Mouse (Mus musculus) olfactory bulb, adult 2 months (tissue): Measurements from ENCODE around the gene Glod5. TPM values are rescaled to one million over a fixed set of nuclear protein-coding genes. Genes with fewer than 3 reads are reported as not detected.
"Not testable (repeated sequence)": the region's sequence is repeated elsewhere in the genome, so short reads cannot be mapped to it uniquely, and the experiment has no call there.

Experiments
- H3K27ac ChIP-seq: fragments of 200-500 bp; 2 replicates; pipeline ENCODE4 v1.5.1; 2012; ENCODE audit warnings: low read depth, low read length; ENCODE audit not compliant: insufficient read depth
- H3K4me1 ChIP-seq: fragments of 200-500 bp; 2 replicates; pipeline ENCODE4 v1.6.1; 2012; ENCODE audit warnings: low read length; ENCODE audit not compliant: control insufficient read depth, insufficient read depth
- H3K4me3 ChIP-seq: fragments of 200-500 bp; 2 replicates; pipeline ENCODE4 v1.5.1; 2012; ENCODE audit warnings: mild to moderate bottlenecking, low read depth, low read length, moderate library complexity; ENCODE audit not compliant: insufficient read depth
- CTCF ChIP-seq: fragments of 200-500 bp; IDR thresholded peaks from 2 replicates; pipeline ENCODE4 v1.5.1; 2012; ENCODE audit warnings: low read depth, mild to moderate bottlenecking, low read length, moderate library complexity; ENCODE audit not compliant: insufficient read depth
- POLR2A ChIP-seq: fragments of 200-500 bp; IDR thresholded peaks from 2 replicates; pipeline ENCODE4 v1.6.1; 2012; ENCODE audit warnings: mild to moderate bottlenecking, low read depth, low read length, moderate library complexity; ENCODE audit not compliant: insufficient read depth
- WGBS: fragments of 180-500 bp; shearing (Covaris S2); methylation state at CpG from one replicate; pipeline ENCODE4 v1.1.7; 2018; 5-methylcytosine and 5-hydroxymethylcytosine counted together
- polyA plus RNA-seq: library from polyadenylated mRNA; stranded (reverse); fragments of >200 nt; gene quantifications from 2 replicates; pipeline ENCODE4 v1.2.4, GENCODE M21; 2012; ENCODE audit warnings: low replicate concordance; ENCODE audit not compliant: missing spikeins, insufficient read depth, insufficient read length

Gene Glod5
- polyA plus RNA-seq, result not detected in 2 replicates

- WGBS, result 86% methylated on average over 2 of the region's 2 CpGs
- H3K4me3 ChIP-seq, result no peak within 1 kb of the TSS
- no peak for TF ChIP-seq CTCF
- no peak for TF ChIP-seq POLR2A
- H3K4me1 ChIP-seq, result no peaks in the 10 kb centered on the region
- no peak within 1 kb of the TSS for H3K27ac ChIP-seq
These were observed at the start of gene Glod5 for GRCm38 (mm10) chrX:8018286-8018685. Gene Glod5, minus strand, starts transcription at chrX:8018492.

GRCm38 (mm10) chrX:8051044-8051781, 32.9 kb upstream of the Glod5 start:
- not testable (repeated sequence) for H3K27ac ChIP-seq, H3K4me3 ChIP-seq, H3K4me1 ChIP-seq
- WGBS, result 92% methylated on average over 8 of the region's 8 CpGs

GRCm38 (mm10) chrX:8033009-8033408, 14.7 kb upstream of the Glod5 start:
- WGBS, result 86% methylated on average over 1 of the region's 1 CpGs
- Histone ChIP-seq H3K4me1 (no peaks in the 10 kb centered on the region), H3K27ac (no peak overlapping the region), H3K4me3 (no peak overlapping the region)
- no peak for TF ChIP-seq POLR2A
- no peak for TF ChIP-seq CTCF

- no peak overlapping the region for H3K4me3 ChIP-seq
- no peaks in the 10 kb centered on the region for H3K4me1 ChIP-seq
- TF ChIP-seq CTCF (no peak), POLR2A (no peak)
- no peak overlapping the region for H3K27ac ChIP-seq
- 50% methylated on average over 4 of the region's 4 CpGs for WGBS
These were observed 8.5 kb upstream of the Glod5 start for GRCm38 (mm10) chrX:8026811-8027210.

GRCm38 (mm10) chrX:8024795-8025194, 6.5 kb upstream of the Glod5 start:
- no peak overlapping the region for H3K4me3 ChIP-seq
- 63% methylated on average over 2 of the region's 2 CpGs for WGBS
- no peak for TF ChIP-seq CTCF
- TF ChIP-seq POLR2A, result no peak
- no peak overlapping the region for H3K27ac ChIP-seq
- no peaks in the 10 kb centered on the region for H3K4me1 ChIP-seq

- Histone ChIP-seq H3K4me1 (no peaks in the 10 kb centered on the region), H3K27ac (no peak overlapping the region), H3K4me3 (no peak overlapping the region)
- no peak for TF ChIP-seq POLR2A
- TF ChIP-seq CTCF, result no peak
- 74% methylated on average over 2 of the region's 2 CpGs for WGBS
These were observed 2.0 kb upstream of the Glod5 start for GRCm38 (mm10) chrX:8020111-8020778.

- no peaks in the 10 kb centered on the region for H3K4me1 ChIP-seq
- TF ChIP-seq CTCF (no peak), POLR2A (no peak)
- 12% methylated on average over 5 of the region's 5 CpGs for whole genome bisulfite sequencing
- H3K27ac ChIP-seq, result no peak overlapping the region
- H3K4me3 ChIP-seq, result no peak overlapping the region
These were observed 1.1 kb downstream of the Glod5 start for GRCm38 (mm10) chrX:8017142-8017541.

- H3K27ac ChIP-seq, H3K4me3 ChIP-seq, H3K4me1 ChIP-seq: not testable (repeated sequence)
- 41% methylated on average over 7 of the region's 7 CpGs for WGBS
These were observed 2.6 kb downstream of the Glod5 start for GRCm38 (mm10) chrX:8015675-8016074.

GRCm38 (mm10) chrX:8013569-8014314, 4.5 kb downstream of the Glod5 start:
- H3K4me3 ChIP-seq, result no peak overlapping the region
- TF ChIP-seq CTCF (no peak), POLR2A (no peak)
- WGBS, result 32% methylated on average over 8 of the region's 8 CpGs
- H3K4me1 ChIP-seq, result no peaks in the 10 kb centered on the region
- H3K27ac ChIP-seq, result no peak overlapping the region
